Mouse (Mus musculus) right cerebral cortex, postnatal 25 days (tissue): ENCODE data around the gene Klrd1.
"Not testable (repeated sequence)": the region's sequence is repeated elsewhere in the genome, so short reads cannot be mapped to it uniquely, and the experiment has no call there.

Source experiments
- DNase-seq: peaks from one replicate; pipeline ENCODE4 v3.0.0; 2022

The Klrd1 gene

GRCm38 (mm10) chr6:129591508-129591907, at the start of gene Klrd1:
Gene Klrd1 (plus strand): TSS chr6:129591782.
- DNase-seq, result no peak

- no peak for DNase-seq
Observed at GRCm38 (mm10) chr6:129541931-129542330, 49.7 kb upstream of the Klrd1 start.

DNA sequence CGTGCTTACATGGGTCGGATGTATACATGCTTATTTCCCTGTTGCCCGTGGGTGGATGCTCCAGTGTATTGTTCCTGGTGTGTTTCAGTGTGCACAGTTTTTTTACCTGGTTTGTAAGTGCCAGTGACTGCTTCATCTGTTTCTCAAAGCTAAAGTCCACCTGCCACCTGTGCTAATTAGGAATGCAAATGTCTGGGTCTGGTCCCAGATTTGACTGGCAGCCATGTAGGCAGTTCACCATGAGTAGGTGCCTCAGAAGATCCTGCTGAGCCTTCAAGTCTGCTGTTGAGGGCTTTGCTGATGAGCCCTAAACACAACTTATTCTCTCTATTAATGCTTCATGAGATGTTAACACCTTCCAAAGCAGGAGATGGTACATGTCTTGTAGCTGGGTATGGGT, 49.0 kb upstream of the Klrd1 start:
- no peak for DNase-seq

- DNase-seq, result peak; percentile 47
Observed at GRCm38 (mm10) chr6:129543709-129544606, 47.6 kb upstream of the Klrd1 start.

DNA sequence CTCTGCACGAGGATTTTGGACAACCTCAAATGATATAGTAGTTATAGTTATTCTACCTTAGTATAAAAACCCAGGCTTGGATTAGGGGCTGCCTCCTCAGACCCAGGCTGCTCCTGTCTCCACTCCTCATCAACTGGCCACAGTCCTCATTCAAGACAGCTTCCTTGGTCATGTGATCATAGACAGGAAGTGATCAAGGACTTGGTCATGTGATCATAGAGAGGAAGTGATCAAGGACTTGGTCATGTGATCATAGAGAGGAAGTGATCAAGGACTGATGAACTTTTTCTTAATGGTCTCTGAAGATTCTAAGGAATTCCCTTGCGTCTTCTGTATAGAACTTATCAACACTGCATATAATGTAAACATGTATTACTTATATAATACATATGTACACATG, 44.3 kb upstream of the Klrd1 start:
- DNase-seq, result no peak

DNA sequence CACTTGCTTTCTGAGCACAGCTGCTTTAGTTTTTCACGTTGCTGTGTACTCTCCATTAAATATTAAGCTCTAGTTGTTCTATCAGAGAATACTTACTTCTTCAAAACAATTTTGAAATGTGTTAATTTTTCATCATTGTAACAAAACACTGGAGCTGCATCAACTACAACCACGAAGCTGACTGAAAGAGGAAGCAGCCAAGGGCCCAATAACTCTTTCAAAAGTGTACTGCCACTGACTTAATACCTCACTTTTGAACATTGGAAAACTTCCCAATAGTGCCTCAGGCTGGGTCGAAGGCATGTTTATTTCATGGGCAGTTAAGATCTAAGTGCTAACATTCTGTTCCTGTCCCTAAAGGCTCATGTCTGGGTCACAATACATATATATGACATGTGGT, 43.6 kb upstream of the Klrd1 start:
- no peak for DNase-seq

- DNase-seq, result no peak
Observed at GRCm38 (mm10) chr6:129557298-129558023, 34.1 kb upstream of the Klrd1 start.

GRCm38 (mm10) chr6:129558946-129559640, 32.5 kb upstream of the Klrd1 start:
- peak; percentile 56 for DNase-seq

- DNase-seq, result no peak
Observed at GRCm38 (mm10) chr6:129559641-129560027, 31.9 kb upstream of the Klrd1 start.

GRCm38 (mm10) chr6:129565257-129565656, 26.3 kb upstream of the Klrd1 start:
- no peak for DNase-seq

DNA sequence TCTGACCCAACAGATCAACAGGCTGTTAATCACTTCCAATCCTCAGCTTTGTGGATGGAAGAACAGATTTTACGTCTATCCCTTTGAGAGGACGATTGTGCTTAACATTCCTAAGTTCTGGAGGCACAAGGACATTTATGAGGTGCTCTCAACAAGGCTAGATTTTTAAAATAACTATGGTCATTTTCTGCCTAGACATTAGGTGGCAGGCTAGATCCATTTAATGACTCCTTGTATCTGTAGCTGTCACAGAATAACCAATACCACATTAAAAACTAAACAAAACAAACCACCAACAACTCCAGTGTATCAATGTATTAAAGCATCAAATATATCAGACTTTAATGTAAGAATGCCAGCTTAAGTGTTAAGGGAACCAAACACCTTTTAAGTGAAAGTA, 16.3 kb upstream of the Klrd1 start:
- DNase-seq, result no peak

GRCm38 (mm10) chr6:129577605-129578004, 14.0 kb upstream of the Klrd1 start, which contains the start of gene Klre1:
Gene Klre1 (plus strand): TSS chr6:129577905.
- no peak for DNase-seq

DNA sequence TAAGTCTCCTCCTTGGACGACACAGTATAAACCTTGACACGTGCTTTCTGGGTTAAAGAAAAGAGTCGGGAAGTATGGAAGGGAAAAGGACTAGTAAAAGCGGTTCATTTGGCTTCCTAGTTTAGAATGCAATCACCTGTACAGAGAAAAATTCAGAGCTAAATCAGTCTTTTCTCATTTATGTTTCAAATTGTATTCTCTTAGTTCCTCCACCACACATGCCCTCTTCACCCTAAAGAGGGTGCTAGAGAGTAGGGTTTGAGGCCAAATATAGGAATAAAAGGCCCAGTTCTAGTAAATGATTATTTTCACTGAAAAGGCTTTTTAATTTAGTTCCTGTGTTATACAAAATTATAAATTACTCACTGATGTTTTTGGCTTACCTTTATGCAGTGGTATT, 10.3 kb upstream of the Klrd1 start:
- no peak for DNase-seq

DNA sequence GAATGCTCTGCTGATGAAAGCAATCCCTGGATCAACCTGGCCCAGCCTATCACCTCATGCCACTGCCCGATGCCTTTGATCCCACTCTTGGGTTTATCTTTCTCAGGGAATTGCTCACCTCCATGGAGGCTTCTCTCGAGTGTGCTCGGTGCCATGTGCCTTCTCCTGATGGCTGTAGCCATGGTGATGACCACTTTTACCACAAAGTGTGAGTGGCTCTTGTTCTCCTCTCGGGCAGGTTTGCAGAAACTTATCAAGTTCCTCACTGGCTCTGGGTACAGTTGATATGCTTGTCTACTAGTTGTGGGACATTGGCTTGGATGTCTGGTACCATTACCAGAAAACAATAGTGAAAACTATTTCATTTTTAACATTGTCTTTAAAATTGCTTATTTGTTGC, 9.7 kb upstream of the Klrd1 start:
- DNase-seq, result no peak

DNA sequence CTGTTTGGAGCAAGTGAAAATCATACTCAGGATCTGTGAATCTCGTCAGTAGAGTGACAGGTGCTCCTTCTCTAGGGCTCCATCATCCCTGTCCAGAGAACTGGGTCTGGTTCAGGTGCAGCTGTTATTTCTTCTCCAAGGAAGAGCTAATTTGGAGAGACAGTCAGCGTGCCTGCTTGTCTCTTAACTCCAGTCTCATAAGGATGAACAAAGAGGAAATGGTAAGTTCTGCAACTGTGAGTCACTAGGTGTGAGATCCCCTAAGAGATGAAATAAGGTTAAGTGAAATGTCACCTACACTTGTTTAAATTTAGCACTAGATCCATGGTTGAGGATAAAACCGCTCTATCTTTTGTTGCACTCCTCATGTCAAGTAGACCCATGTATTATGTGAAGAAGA, 8.6 kb upstream of the Klrd1 start:
- DNase-seq, result no peak

DNA sequence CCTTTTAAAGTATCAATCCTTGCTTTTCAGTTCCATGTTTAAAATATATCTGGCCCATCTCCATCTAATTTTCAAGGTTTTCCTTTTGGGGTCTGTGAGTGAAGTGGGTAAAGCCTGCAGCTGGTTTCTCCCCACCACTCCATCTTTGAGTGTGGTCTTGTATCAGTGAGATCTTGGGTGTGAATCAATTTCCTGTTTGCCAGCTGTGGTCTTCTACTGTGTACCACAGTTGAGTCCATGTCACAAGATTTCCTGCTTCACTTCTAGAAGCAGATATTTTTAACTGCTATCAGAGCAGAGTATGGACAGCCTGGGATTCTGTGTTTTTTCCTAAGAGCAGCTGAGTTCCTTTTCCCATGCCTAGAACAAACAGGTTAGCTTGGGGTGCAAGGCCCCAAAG, 16.8 kb downstream of the Klrd1 start:
- DNase-seq, result no peak

GRCm38 (mm10) chr6:129623735-129624134, 32.2 kb downstream of the Klrd1 start, which contains the start of gene Klrk1:
Gene Klrk1 (minus strand): TSS chr6:129623864.
- DNase-seq, result no peak

GRCm38 (mm10) chr6:129631046-129631445, 39.5 kb downstream of the Klrd1 start:
- DNase-seq, result not testable (repeated sequence)

GRCm38 (mm10) chr6:129643237-129643636, 51.7 kb downstream of the Klrd1 start, which contains the start of gene Klrc3:
Gene Klrc3 (minus strand): TSS chr6:129643337.
- not testable (repeated sequence) for DNase-seq

- not testable (repeated sequence) for DNase-seq
Observed at GRCm38 (mm10) chr6:129644054-129644453, 52.5 kb downstream of the Klrd1 start.
